Mouse (Mus musculus) stomach, embryonic 14.5 days (tissue): Measurements from ENCODE around the gene Mcm3ap. TPM values are rescaled to one million over a fixed set of nuclear protein-coding genes. Genes with fewer than 3 reads are reported as not detected.

Source experiments
- ATAC-seq: fragments of 200-750 bp; cut with Nextera tagmentation; 2 replicates; pipeline ENCODE4 v1.8.0; 2017; ENCODE audit warnings: low read depth, moderate TSS enrichment; ENCODE audit not compliant: insufficient number of reproducible peaks, insufficient read depth, low FRiP score
- H3K27ac ChIP-seq: fragments of 300-500 bp; sonication (generic); 2 replicates; pipeline ENCODE4 v1.5.1; 2014; ENCODE audit warnings: mild to moderate bottlenecking, low read length, moderate library complexity, mixed read lengths
- H3K27me3 ChIP-seq: fragments of 300-500 bp; sonication (generic); 2 replicates; pipeline ENCODE4 v1.6.1; 2014; ENCODE audit warnings: low read length, control low read depth, mixed read lengths; ENCODE audit not compliant: control insufficient read depth, insufficient read depth
- H3K36me3 ChIP-seq: fragments of 300-500 bp; sonication (generic); 2 replicates; pipeline ENCODE4 v1.6.1; 2014; ENCODE audit warnings: mild to moderate bottlenecking, control low read depth, low read length, moderate library complexity, mixed read lengths; ENCODE audit not compliant: control insufficient read depth, insufficient read depth
- H3K4me1 ChIP-seq: fragments of 300-500 bp; sonication (generic); 2 replicates; pipeline ENCODE4 v1.6.1; 2014; ENCODE audit warnings: low read length, control low read depth, mixed read lengths; ENCODE audit not compliant: control insufficient read depth, insufficient read depth
- H3K4me2 ChIP-seq: fragments of 300-500 bp; sonication (generic); replicated peaks from 2 replicates; pipeline ENCODE4 v1.6.1; 2014; ENCODE audit warnings: low read depth, low read length, control low read depth
- H3K4me3 ChIP-seq: fragments of 300-500 bp; sonication (generic); 2 replicates; pipeline ENCODE4 v1.5.1; 2014; ENCODE audit warnings: low read depth, low read length, control low read depth
- H3K9ac ChIP-seq: fragments of 300-500 bp; sonication (generic); replicated peaks from 2 replicates; pipeline ENCODE4 v1.6.1; 2014; ENCODE audit warnings: low read depth, mild to moderate bottlenecking, control low read depth, low read length, moderate library complexity, mixed read lengths
- H3K9me3 ChIP-seq: fragments of 300-500 bp; sonication (generic); 2 replicates; pipeline ENCODE4 v1.6.1; 2016; ENCODE audit warnings: low read depth, low read length, control low read depth; ENCODE audit not compliant: control insufficient read depth
- WGBS: fragments of 180-500 bp; shearing (Covaris S2); extraction: QIAGEN DNeasy Blood & Tissue Kit; methylation state at CpG from one replicate; pipeline ENCODE4 v1.1.7; 2014; 5-methylcytosine and 5-hydroxymethylcytosine counted together
- polyA plus RNA-seq: library from polyadenylated mRNA; unstranded; fragments of >200 nt; fragmentation: Nextera tagmentation; extraction: Ambion mirVana; gene quantifications from 2 replicates; pipeline ENCODE4 v1.2.1, GENCODE M21; 2014

Gene Mcm3ap
- polyA plus RNA-seq, 1 experiment from 2014 or later: 68.5 TPM

GRCm38 (mm10) chr10:76447406-76448229, 21.1 kb upstream of the Mcm3ap start:
- ATAC-seq: no peak
- H3K27ac ChIP-seq: no peak overlapping the region
- no peak overlapping the region for H3K4me3 ChIP-seq
- H3K9me3 ChIP-seq: no peaks in the 10 kb centered on the region
- H3K4me2 ChIP-seq: no peak overlapping the region
- no peaks in the 10 kb centered on the region for H3K27me3 ChIP-seq
- no peaks in the 10 kb centered on the region for H3K36me3 ChIP-seq
- H3K4me1 ChIP-seq: no peaks in the 10 kb centered on the region
- WGBS: 77% methylated on average over 15 of the region's 15 CpGs
- no peak overlapping the region for H3K9ac ChIP-seq

GRCm38 (mm10) chr10:76448851-76449250, 19.9 kb upstream of the Mcm3ap start, which contains the start of gene 2610028H24Rik:
2610028H24Rik (plus strand) TSS chr10:76449081.
- Histone ChIP-seq H3K4me2 (no peak within 1 kb of the TSS), H3K4me1 (no peaks in the 10 kb centered on the region), H3K27ac (no peak within 1 kb of the TSS), H3K4me3 (no peak within 1 kb of the TSS), H3K9ac (no peak within 1 kb of the TSS), H3K9me3 (no peaks in the 10 kb centered on the region), H3K27me3 (no peaks in the 10 kb centered on the region), H3K36me3 (no peaks in the 10 kb centered on the region)
- 67% methylated on average over 5 of the region's 5 CpGs for WGBS
- no peak for ATAC-seq

- no peak overlapping the region for H3K4me2 ChIP-seq
- no peak overlapping the region for H3K4me3 ChIP-seq
- no peak overlapping the region for H3K27ac ChIP-seq
- no peaks in the 10 kb centered on the region for H3K27me3 ChIP-seq
- ATAC-seq: no peak
- peaks cover 3% of the 10 kb centered on the region; the same call in 1 of the 2 replicates for H3K9me3 ChIP-seq
- H3K36me3 ChIP-seq: no peaks in the 10 kb centered on the region
- H3K9ac ChIP-seq: no peak overlapping the region
- H3K4me1 ChIP-seq: no peaks in the 10 kb centered on the region
- 51% methylated on average over 5 of the region's 5 CpGs for WGBS
Measured at GRCm38 (mm10) chr10:76455289-76455688, 13.4 kb upstream of the Mcm3ap start.

GRCm38 (mm10) chr10:76461255-76461654, 7.5 kb upstream of the Mcm3ap start:
- no peaks in the 10 kb centered on the region for H3K36me3 ChIP-seq
- no peaks in the 10 kb centered on the region for H3K27me3 ChIP-seq
- WGBS: 88% methylated on average over 1 of the region's 1 CpGs
- H3K4me2 ChIP-seq: no peak overlapping the region
- no peak for ATAC-seq
- H3K4me1 ChIP-seq: no peaks in the 10 kb centered on the region
- no peak overlapping the region for H3K9ac ChIP-seq
- peaks cover 3% of the 10 kb centered on the region; the same call in 1 of the 2 replicates for H3K9me3 ChIP-seq
- no peak overlapping the region for H3K27ac ChIP-seq
- no peak overlapping the region for H3K4me3 ChIP-seq

GRCm38 (mm10) chr10:76462312-76462711, 6.4 kb upstream of the Mcm3ap start:
- Histone ChIP-seq H3K4me2 (no peak overlapping the region), H3K27me3 (no peaks in the 10 kb centered on the region), H3K9me3 (peaks cover 3% of the 10 kb centered on the region; the same call in 1 of the 2 replicates), H3K36me3 (no peaks in the 10 kb centered on the region), H3K27ac (no peak overlapping the region), H3K4me1 (no peaks in the 10 kb centered on the region), H3K9ac (no peak overlapping the region), H3K4me3 (no peak overlapping the region)
- 91% methylated on average over 7 of the region's 7 CpGs for whole genome bisulfite sequencing
- ATAC-seq: no peak

- no peaks in the 10 kb centered on the region for H3K36me3 ChIP-seq
- no peak overlapping the region for H3K27ac ChIP-seq
- WGBS: 86% methylated on average over 6 of the region's 6 CpGs
- no peak overlapping the region for H3K4me2 ChIP-seq
- H3K9me3 ChIP-seq: peaks cover 3% of the 10 kb centered on the region; the same call in 1 of the 2 replicates
- H3K9ac ChIP-seq: no peak overlapping the region
- ATAC-seq: no peak
- no peaks in the 10 kb centered on the region for H3K27me3 ChIP-seq
- H3K4me1 ChIP-seq: no peaks in the 10 kb centered on the region; the same call in 1 of the 2 replicates
- no peak overlapping the region for H3K4me3 ChIP-seq
Measured at GRCm38 (mm10) chr10:76462721-76463120, 6.0 kb upstream of the Mcm3ap start.

GRCm38 (mm10) chr10:76473759-76474158, 5.0 kb downstream of the Mcm3ap start:
- ATAC-seq: no peak
- H3K27ac ChIP-seq: no peak overlapping the region
- H3K27me3 ChIP-seq: no peaks in the 10 kb centered on the region
- H3K9ac ChIP-seq: no peak overlapping the region
- WGBS: 92% methylated on average over 5 of the region's 5 CpGs
- no peak overlapping the region for H3K4me2 ChIP-seq
- no peaks in the 10 kb centered on the region for H3K4me1 ChIP-seq
- H3K4me3 ChIP-seq: no peak overlapping the region
- peaks cover 38% of the 10 kb centered on the region for H3K36me3 ChIP-seq
- H3K9me3 ChIP-seq: no peaks in the 10 kb centered on the region

GRCm38 (mm10) chr10:76480851-76481250, 12.1 kb downstream of the Mcm3ap start:
- Histone ChIP-seq H3K27ac (no peak overlapping the region), H3K9me3 (no peaks in the 10 kb centered on the region), H3K4me2 (no peak overlapping the region), H3K4me3 (no peak overlapping the region), H3K36me3 (peaks cover 82% of the 10 kb centered on the region), H3K9ac (no peak overlapping the region), H3K27me3 (no peaks in the 10 kb centered on the region), H3K4me1 (no peaks in the 10 kb centered on the region)
- ATAC-seq: no peak
- 86% methylated on average over 13 of the region's 13 CpGs for WGBS
